Mouse (Mus musculus) Patski (cell line): ENCODE data around the gene Prkd1. TPM values are rescaled to one million over a fixed set of nuclear protein-coding genes. Genes with fewer than 3 reads are reported as not detected.
"Not testable (repeated sequence)": the region's sequence is repeated elsewhere in the genome, so short reads cannot be mapped to it uniquely, and the experiment has no call there.

Experiments used
- ATAC-seq: fragments of 100-300 bp; one replicate; pipeline ENCODE4 v1.8.0; 2021
- CTCF ChIA-PET: fragments of 350-600 bp; sonication (Branson Sonifier 250); formaldehyde crosslinking; loops from one replicate; lab custom pipeline; 2022; ENCODE audit warnings: inconsistent platforms; lab: Charles Lee
- POLR2A ChIA-PET: fragments of 350-600 bp; sonication (Branson Sonifier 250); formaldehyde crosslinking; loops from one replicate; lab custom pipeline; 2022; ENCODE audit warnings: antibody characterized with exemption, inconsistent platforms; lab: Charles Lee
- DNase-seq: peaks from one replicate; pipeline ENCODE4 v3.0.0-alpha.2; 2011; ENCODE audit warnings: low read depth, low spot score
- H3K27me3 ChIP-seq: fragments of 371-371 bp; one replicate; pipeline ENCODE4 v1.5.1; 2021
- CTCF ChIP-seq: fragments of 100-300 bp; IDR thresholded peaks from one replicate; pipeline ENCODE4 v1.5.1; 2021
- in situ Hi-C: fragments of 300-500 bp; cut with MboI; formaldehyde crosslinking; loops from 3 replicates; pipeline ENCODE4 v1.11.1; 2018; ENCODE audit warnings: low pct_unique_long_range_greater_than_20kb, mixed read lengths
- polyA plus RNA-seq: library from polyadenylated mRNA; unstranded; gene quantifications from one replicate; pipeline ENCODE4 v1.2.3, GENCODE M21; 2021

Prkd1 gene
- 12.1 TPM for polyA plus RNA-seq

GRCm38 (mm10) chr12:50648671-50649541, at the start of gene Prkd1:
Gene Prkd1, minus strand, starts transcription at chr12:50649098.
- ATAC-seq (peak; percentile 93), DNase-seq (no peak)
- TF ChIP-seq CTCF, result no peak
- in situ Hi-C loops, result no loop called here
- POLR2A ChIA-PET, result no interaction called here
- CTCF ChIA-PET, result no interaction called here
- H3K27me3 ChIP-seq, result no peaks in the 10 kb centered on the region

GRCm38 (mm10) chr12:50697492-50697891, 48.6 kb upstream of the Prkd1 start:
- ATAC-seq (peak; percentile 79), DNase-seq (peak; percentile 7)
- peak; percentile 79 for TF ChIP-seq CTCF
- CTCF ChIA-PET, result no interaction called here
- in situ Hi-C loops, result loop anchor here (10.0 kb wide), 1 partner anchor 383 kb away; no protein-coding TSS in a partner anchor
- peaks cover 2% of the 10 kb centered on the region for H3K27me3 ChIP-seq
- POLR2A ChIA-PET, result no interaction called here

DNA sequence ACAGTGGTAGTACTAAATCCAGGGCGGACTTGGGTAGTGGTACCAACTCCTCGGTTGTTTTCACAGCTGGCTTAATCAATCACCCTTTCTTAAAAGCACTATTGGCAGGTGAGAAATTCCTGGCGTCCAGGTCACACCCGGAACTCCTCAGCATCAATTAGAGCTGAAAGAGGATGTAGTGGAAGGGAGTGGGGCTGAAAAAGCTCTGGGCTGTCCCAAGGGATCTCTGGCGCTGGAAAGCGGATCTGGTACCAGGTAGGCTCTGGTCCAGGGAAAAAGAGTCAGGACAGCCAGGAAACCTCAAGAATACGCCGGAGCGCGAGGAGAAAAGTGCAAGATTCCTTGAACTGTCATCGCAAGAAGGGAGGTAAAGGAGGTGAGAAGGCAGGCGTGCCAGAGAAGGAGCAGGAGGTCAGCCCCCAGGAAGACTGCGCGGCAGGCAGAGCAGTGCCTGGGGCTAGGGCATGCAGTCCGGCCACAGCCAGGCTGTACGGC, 675 bp downstream of the Prkd1 start:
- POLR2A ChIA-PET, result no interaction called here
- ATAC-seq, result peak; percentile 5
- in situ Hi-C loops, result no loop called here
- no peak for TF ChIP-seq CTCF
- DNase-seq, result no peak
- H3K27me3 ChIP-seq, result no peaks in the 10 kb centered on the region
- CTCF ChIA-PET, result interaction anchor here (1.3 kb wide), 1 partner anchor 24 kb away, joined by 4 read pairs; no protein-coding TSS in a partner anchor

DNA sequence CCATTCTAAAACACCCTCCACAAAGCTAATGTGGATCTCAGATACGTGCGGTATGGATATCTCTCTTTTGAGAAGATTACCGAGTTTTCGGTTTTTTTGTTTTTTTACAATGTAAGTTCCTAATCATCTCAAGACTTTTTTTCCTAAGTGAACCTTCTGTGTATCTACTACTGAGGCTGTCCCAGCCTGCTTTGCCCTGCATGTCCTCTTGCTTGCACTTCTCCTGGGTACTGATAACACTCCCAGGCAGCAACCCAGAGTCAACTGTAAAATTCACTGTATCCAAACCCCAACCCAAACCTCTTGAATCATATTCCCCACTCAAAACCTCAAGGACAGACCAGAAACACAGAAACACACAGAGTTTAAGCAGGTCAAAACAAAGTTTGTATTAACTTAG, 2.0 kb downstream of the Prkd1 start:
- ChIA-PET CTCF (no interaction called here), POLR2A (no interaction called here)
- ATAC-seq (no peak), DNase-seq (no peak)
- TF ChIP-seq CTCF, result no peak
- H3K27me3 ChIP-seq, result no peaks in the 10 kb centered on the region
- in situ Hi-C loops, result no loop called here

DNA sequence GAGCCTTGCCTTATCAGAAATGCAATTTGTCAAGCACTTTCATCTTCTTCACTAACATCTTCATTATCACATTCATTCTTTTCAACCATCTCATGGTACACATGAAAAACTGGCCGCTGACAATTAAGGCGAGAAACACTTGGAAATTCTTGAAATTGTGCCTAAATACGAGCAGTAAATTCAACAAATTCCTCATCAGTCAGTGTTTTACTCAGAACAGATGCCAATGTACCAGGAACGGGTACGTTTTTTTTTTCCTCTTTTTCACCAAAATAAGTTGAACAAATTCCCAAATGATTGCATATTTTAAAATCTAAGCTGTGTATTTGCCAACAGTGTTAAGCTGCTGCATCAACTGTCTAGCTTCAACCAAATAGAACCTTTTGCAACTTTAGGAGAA, 6.2 kb downstream of the Prkd1 start:
- no peak for TF ChIP-seq CTCF
- ChIA-PET CTCF (no interaction called here), POLR2A (no interaction called here)
- in situ Hi-C loops, result no loop called here
- DNase-seq (no peak), ATAC-seq (no peak)
- H3K27me3 ChIP-seq, result no peaks in the 10 kb centered on the region

DNA sequence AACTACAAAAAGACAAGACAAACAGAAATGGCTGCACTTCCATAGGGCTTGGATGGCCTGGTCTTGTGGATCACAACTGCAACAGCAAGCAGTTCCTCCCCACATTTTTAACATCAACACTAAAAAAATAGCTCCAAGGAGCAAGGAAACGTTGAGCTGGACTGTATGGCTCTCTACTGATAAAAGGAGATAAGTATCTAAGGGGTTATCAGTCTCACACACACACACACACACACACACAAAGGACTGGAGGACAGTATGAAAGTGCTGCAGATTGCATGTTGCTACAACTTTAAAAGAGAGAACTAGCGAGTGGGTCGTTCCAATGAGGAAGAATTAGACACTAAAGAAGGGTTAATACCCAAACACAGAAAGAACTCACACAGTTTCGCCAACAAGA, 8.7 kb downstream of the Prkd1 start:
- DNase-seq (no peak), ATAC-seq (no peak)
- in situ Hi-C loops, result no loop called here
- H3K27me3 ChIP-seq, result no peaks in the 10 kb centered on the region
- ChIA-PET CTCF (no interaction called here), POLR2A (interaction anchor here (1.2 kb wide), 1 partner anchor 18 kb away, joined by 3 read pairs; no protein-coding TSS in a partner anchor)
- TF ChIP-seq CTCF, result no peak

GRCm38 (mm10) chr12:50634436-50634835, 14.5 kb downstream of the Prkd1 start:
- ATAC-seq, result no peak

GRCm38 (mm10) chr12:50626100-50626499, 22.8 kb downstream of the Prkd1 start:
- POLR2A ChIA-PET, result interaction anchor here (0.7 kb wide), 1 partner anchor 35 kb away, joined by 3 read pairs; no protein-coding TSS in a partner anchor
- H3K27me3 ChIP-seq, in situ Hi-C loops, ATAC-seq, CTCF ChIA-PET, DNase-seq: not testable (repeated sequence)

More at GRCm38 (mm10) chr12:50634436-50634835, 14.5 kb downstream of the Prkd1 start:
- H3K27me3 ChIP-seq, result no peaks in the 10 kb centered on the region
- no peak for TF ChIP-seq CTCF
- in situ Hi-C loops, result no loop called here
- ChIA-PET POLR2A (no interaction called here), CTCF (no interaction called here)
- no peak for DNase-seq

DNA sequence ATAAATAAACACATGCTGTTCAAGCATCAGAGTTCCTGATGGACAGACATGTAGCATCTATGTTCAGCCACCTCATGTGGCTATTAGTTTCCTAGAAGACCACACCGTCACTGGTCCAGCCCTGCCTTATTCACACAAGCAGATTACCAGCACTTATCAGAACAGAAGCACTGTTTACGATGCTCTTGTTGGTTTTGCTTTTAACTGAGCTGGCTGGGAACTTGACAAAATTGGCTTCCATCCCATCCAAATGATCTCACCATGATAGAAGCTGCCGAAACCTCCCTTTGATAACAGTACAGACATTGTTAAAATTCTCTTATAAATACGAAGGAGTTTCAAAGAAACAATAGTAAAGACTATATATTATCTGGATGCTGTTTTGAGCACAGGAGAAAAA, 24.7 kb downstream of the Prkd1 start:
- no peak for ATAC-seq
- no peak for DNase-seq
- CTCF ChIA-PET, result interaction anchor here (0.9 to 1.3 kb wide), 2 partner anchors 24 to 130 kb away, joined by 3 to 4 read pairs; no protein-coding TSS in a partner anchor
- in situ Hi-C loops, result no loop called here
- POLR2A ChIA-PET, result no interaction called here
- no peaks in the 10 kb centered on the region for H3K27me3 ChIP-seq
- TF ChIP-seq CTCF, result no peak

DNA sequence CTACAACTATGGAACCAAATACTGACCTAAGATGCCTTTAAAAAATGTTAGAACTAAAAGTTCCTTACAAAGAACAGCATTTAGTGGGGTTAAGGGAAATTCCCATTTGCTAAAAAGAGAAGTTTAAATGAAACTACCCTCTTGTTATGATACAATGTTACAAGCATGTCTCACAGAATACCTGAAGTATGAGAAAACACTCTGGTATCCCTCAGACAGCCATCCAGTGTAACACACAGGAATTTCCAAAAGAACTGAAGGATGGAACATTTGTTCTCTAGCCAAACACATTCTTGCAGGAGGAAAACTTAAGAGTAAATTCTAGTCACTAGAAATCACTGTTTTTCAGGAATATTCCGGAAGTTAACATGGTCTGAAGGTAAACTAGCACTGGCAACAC, 33.0 kb downstream of the Prkd1 start:
- in situ Hi-C loops, result no loop called here
- DNase-seq (peak; percentile 19), ATAC-seq (peak; percentile 96)
- ChIA-PET POLR2A (no interaction called here), CTCF (no interaction called here)
- no peak for TF ChIP-seq CTCF
- H3K27me3 ChIP-seq, result no peaks in the 10 kb centered on the region

DNA sequence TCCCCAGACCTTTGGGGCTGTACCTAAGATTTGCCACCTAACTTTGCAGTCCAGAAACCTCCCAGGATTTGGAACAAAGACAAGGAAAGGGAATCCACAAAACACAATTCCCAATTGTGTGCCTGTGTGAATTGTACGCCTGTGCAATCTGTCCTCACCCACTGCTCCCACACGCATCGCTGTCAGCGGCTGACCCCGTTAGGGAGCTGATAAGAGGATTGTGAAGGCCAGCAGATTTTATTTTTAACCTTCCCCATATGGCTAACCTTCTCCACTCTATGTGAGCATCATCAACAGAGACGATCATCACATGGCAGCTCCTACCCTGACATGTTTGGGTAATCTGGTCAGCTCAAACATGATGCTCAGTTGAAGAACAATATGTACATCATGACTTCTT, 34.6 kb downstream of the Prkd1 start:
- ATAC-seq, result no peak
- TF ChIP-seq CTCF, result no peak
- no peak for DNase-seq
- in situ Hi-C loops, result no loop called here
- CTCF ChIA-PET, result no interaction called here
- H3K27me3 ChIP-seq, result no peaks in the 10 kb centered on the region
- POLR2A ChIA-PET, result no interaction called here
